Mouse (Mus musculus): ENCODE measurements around the gene Huwe1.

DNA sequence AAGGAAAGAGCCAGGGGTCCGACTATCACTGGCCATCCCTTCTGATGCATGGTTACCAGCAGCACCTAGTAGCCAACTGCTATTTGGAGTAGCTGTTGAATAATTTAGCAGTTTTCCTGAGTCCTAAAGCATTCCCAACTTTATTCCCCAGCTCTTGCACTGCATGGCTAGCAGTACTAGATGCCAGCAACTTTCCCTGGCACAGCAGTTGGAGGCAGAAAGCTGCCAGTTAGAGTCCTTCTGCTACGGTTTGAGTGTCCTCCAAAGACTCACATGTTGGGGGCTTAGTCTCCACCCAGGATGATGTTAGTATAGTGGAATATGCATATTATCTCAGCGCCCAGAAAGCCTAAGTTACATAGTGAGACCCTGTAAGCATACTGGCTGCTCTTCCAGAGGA, 147.2 kb downstream of the Huwe1 start:
- no peak for TF ChIP-seq CTCF (IDR thresholded peaks at IDR 0.05; ENCODE audit: low read depth)
- no peak for TF ChIP-seq EP300 (IDR thresholded peaks at IDR 0.05; ENCODE audit: low read depth)
